Comparison of ENCODE assay signal across 11 mouse cellular contexts in genomic region chrX:98682603-98683002, GRCm38 (mm10).
A peak's percentile ranks its signal among the peaks of the same experiment; 100 is the strongest.
DNase-seq lines count a peak whose midpoint lies in the region; TF ChIP-seq lines count a peak whose summit lies in the region.
"Had no signal": no experiment of that assay in that cellular context is flagged by ENCODE, and none has a peak within 500 bp of the region (broad histone marks: within the 10 kb centered on the region; RNA-seq: fewer than 3 reads in every experiment).

No protein-coding gene starts in this region.

- TF ChIP-seq POLR2A in heart, adult 2 months (IDR thresholded peaks at IDR 0.05; ENCODE audit: insufficient read depth, low read depth, low read length), result no peak

- TF ChIP-seq CTCF in heart, adult 2 months (IDR thresholded peaks at IDR 0.05), result peak; percentile 60
- peak; percentile 68 for TF ChIP-seq CTCF in layer of hippocampus, adult 2 months (conservative IDR thresholded peaks at IDR 0.05)

- no peak overlapping the region for H3K27ac ChIP-seq in heart, adult 2 months
- H3K27ac ChIP-seq in layer of hippocampus, adult 2 months, result no peak overlapping the region
- H3K27ac ChIP-seq: neural tube, embryonic 13.5 days had no signal

- no peak for DNase-seq in heart, adult 2 months
- DNase-seq in heart, postnatal 25 days (ENCODE audit: low spot score), result no peak
- DNase-seq in layer of hippocampus, adult 2 months (ENCODE audit: low spot score in 2 of 2), result no peak
- DNase-seq in layer of hippocampus, adult 9-10 months (ENCODE audit: low spot score), result no peak
- peak; percentile 40 for DNase-seq in testis, postnatal 10 days (ENCODE audit: low spot score)
- DNase-seq in testis, postnatal 14 days (ENCODE audit: low spot score), result no peak
- no peak for DNase-seq in thymus, postnatal 36 days
- DNase-seq: cerebellum, postnatal 36 days; heart, adult 18-20 months; left cerebral cortex, postnatal 4 days had no signal

- no peaks in the 10 kb centered on the region for H3K36me3 ChIP-seq in heart, adult 2 months (ENCODE audit: control insufficient read depth, insufficient read depth, low read length)
- H3K36me3 ChIP-seq: neural tube, embryonic 13.5 days had no signal

- no peak for TF ChIP-seq EP300 in heart, adult 2 months (IDR thresholded peaks at IDR 0.05; ENCODE audit: insufficient read depth, low read depth, low read length)

- H3K4me1 ChIP-seq in heart, adult 2 months (ENCODE audit: control insufficient read depth, insufficient read depth, low read length), result no peaks in the 10 kb centered on the region
- H3K4me1 ChIP-seq: neural tube, embryonic 13.5 days had no signal

- H3K9ac ChIP-seq in heart, adult 2 months (ENCODE audit: low read depth, low read length), result no peak overlapping the region
- H3K9ac ChIP-seq: neural tube, embryonic 13.5 days had no signal

- no peaks in the 10 kb centered on the region for H3K27me3 ChIP-seq in heart, adult 2 months (ENCODE audit: control insufficient read depth, insufficient read depth, low read length)
- H3K27me3 ChIP-seq: neural tube, embryonic 13.5 days had no signal

- H3K4me3 ChIP-seq in heart, adult 2 months, result no peak overlapping the region
- H3K4me3 ChIP-seq in layer of hippocampus, adult 2 months, result no peak overlapping the region
- H3K4me3 ChIP-seq: neural tube, embryonic 13.5 days had no signal

- intact Hi-C loops in heart, adult 2 months (cut with DNase I), result no loop called here
- intact Hi-C loops in heart, postnatal 25 days (cut with DNase I), result no loop called here

- H3K79me2 ChIP-seq in heart, adult 2 months (replicated peaks; ENCODE audit: control insufficient read depth, insufficient read depth, low read length), result no peaks in the 10 kb centered on the region
